Mouse (Mus musculus) liver, embryonic 14.5 days (tissue): Measurements from ENCODE around the gene 5730522E02Rik.

ENCODE experiments used
- CTCF ChIP-seq: IDR thresholded peaks from 2 replicates; pipeline ENCODE4 v1.5.1; 2016; ENCODE audit warnings: antibody characterized with exemption, low read depth, control low read depth
- EP300 ChIP-seq: IDR thresholded peaks from 2 replicates; pipeline ENCODE4 v1.6.1; 2016; ENCODE audit warnings: antibody characterized with exemption, low read depth

DNA sequence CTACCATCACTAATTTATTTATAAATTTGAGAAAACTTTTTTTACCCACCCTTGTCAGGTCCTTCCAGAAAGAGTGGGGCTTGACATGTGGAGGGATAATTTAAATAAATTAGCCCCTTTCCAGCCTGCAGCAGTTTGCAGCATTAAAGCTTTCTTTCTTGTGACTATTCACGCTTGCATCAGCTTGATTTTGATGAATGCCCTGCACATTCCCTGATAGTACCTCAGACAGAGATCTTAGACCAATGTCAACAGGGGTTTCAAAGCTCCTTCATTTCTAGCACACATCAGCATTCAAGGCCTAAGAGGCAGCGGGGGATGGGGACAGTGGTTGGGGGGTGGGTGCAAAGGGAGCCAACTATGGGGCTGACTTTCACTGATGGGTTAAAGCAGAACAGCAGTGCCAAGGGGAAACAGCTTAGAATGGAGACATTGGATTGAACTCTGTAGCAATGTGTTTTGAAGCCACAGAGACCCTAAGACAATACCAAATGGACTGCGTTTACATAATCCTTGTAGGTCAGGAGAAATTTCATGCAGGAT, 545.9 kb downstream of the 5730522E02Rik start:
- TF ChIP-seq CTCF (no peak), EP300 (no peak)
